Mouse (Mus musculus) ES-E14 (cell line): ENCODE measurements around the gene Gm5089. TPM values are rescaled to one million over a fixed set of nuclear protein-coding genes. Genes with fewer than 3 reads are reported as not detected.

Experiments
- DNase-seq: peaks from one replicate; pipeline ENCODE4 v3.0.0-alpha.2; 2013; ENCODE audit warnings: low read depth, low spot score
- H3K27ac ChIP-seq: 2 replicates; pipeline ENCODE4 v1.5.1; 2012; ENCODE audit warnings: low read depth, mild to moderate bottlenecking, low read length, moderate library complexity, mixed read lengths; ENCODE audit not compliant: poor library complexity, insufficient read depth, severe bottlenecking
- H3K36me3 ChIP-seq: 2 replicates; pipeline ENCODE4 v1.6.1; 2012; ENCODE audit warnings: mild to moderate bottlenecking, low read length, moderate library complexity, mixed read lengths; ENCODE audit not compliant: control insufficient read depth, poor library complexity, insufficient read depth, severe bottlenecking
- H3K4me1 ChIP-seq, 2 experiments: fragments of 150-350 bp in 1 of 2; sonication (generic) in 1 of 2; 2 replicates each; pipeline ENCODE4 v1.6.1; 2012; ENCODE audit warnings: low read length in 2 of 2, mild to moderate bottlenecking in 1 of 2, mixed read lengths in 1 of 2; ENCODE audit not compliant: control insufficient read depth in 2 of 2, insufficient read depth in 2 of 2, poor library complexity in 1 of 2
- H3K4me3 ChIP-seq, 2 experiments: fragments of 150-350 bp in 1 of 2; sonication (generic) in 1 of 2; 2 replicates each; pipeline ENCODE4 v1.5.1; 2012; ENCODE audit warnings: low read length in 2 of 2, low read depth in 1 of 2, mild to moderate bottlenecking in 1 of 2, mixed read lengths in 1 of 2; ENCODE audit not compliant: insufficient read depth in 1 of 2, poor library complexity in 1 of 2, severe bottlenecking in 1 of 2
- H3K9ac ChIP-seq: 2 replicates; pipeline ENCODE4 v1.6.1; 2012; ENCODE audit warnings: low read depth, mild to moderate bottlenecking, low read length, mixed read lengths; ENCODE audit not compliant: poor library complexity, insufficient read depth, severe bottlenecking
- H3K9me3 ChIP-seq: fragments of 150-350 bp; sonication (generic); 2 replicates; pipeline ENCODE4 v1.6.1; 2012; ENCODE audit warnings: low read depth, mild to moderate bottlenecking, low read length; ENCODE audit not compliant: control insufficient read depth, insufficient read depth
- CHD2 ChIP-seq: IDR thresholded peaks from 2 replicates; pipeline ENCODE4 v1.6.1; 2014; ENCODE audit warnings: mild to moderate bottlenecking, low read depth, low read length, inconsistent platforms
- HCFC1 ChIP-seq: IDR thresholded peaks from 2 replicates; pipeline ENCODE4 v1.6.1; 2012; ENCODE audit warnings: low read length, inconsistent platforms, borderline replicate concordance; ENCODE audit not compliant: insufficient read depth
- MAFK ChIP-seq: IDR thresholded peaks from 2 replicates; pipeline ENCODE4 v1.6.1; 2014; ENCODE audit warnings: mild to moderate bottlenecking, low read depth, low read length, inconsistent platforms; ENCODE audit not compliant: insufficient read depth
- ZC3H11A ChIP-seq: IDR thresholded peaks from 2 replicates; pipeline ENCODE4 v1.6.1; 2012; ENCODE audit warnings: low read depth, mild to moderate bottlenecking, inconsistent platforms, low read length, borderline replicate concordance
- ZNF384 ChIP-seq: IDR thresholded peaks from 2 replicates; pipeline ENCODE4 v1.6.1; 2012; ENCODE audit warnings: low read depth, low read length, inconsistent platforms
- in situ Hi-C, 2 experiments: fragments of 600-800 bp; cut with MboI; formaldehyde crosslinking; loops; one replicate each; pipeline ENCODE4 v1.15.1; 2025; ENCODE audit warnings: low sequenced_read_pairs in 2 of 2, inconsistent platforms in 1 of 2; ENCODE audit not compliant: unreplicated experiment in 2 of 2
- total RNA-seq: library from RNA; depleted of rRNA; stranded (reverse); fragments of 300-350 nt; gene quantifications from 2 replicates; pipeline ENCODE4 v1.2.3, GENCODE M21; 2012

The Gm5089 gene
- total RNA-seq, 1 experiment, result 0.31 TPM

GRCm38 (mm10) chr14:122484844-122485551, 34.1 kb upstream of the Gm5089 start:
- no peak overlapping the region for H3K4me3 ChIP-seq
- TF ChIP-seq MAFK (no peak), CHD2 (no peak), ZNF384 (no peak), ZC3H11A (no peak), HCFC1 (no peak)
- H3K9ac ChIP-seq, result no peak overlapping the region
- DNase-seq, result no peak
- H3K4me1 ChIP-seq, result peaks cover 0 to 8% of the 10 kb centered on the region in 2 experiments; a peak in 1 of 4 replicates
- H3K27ac ChIP-seq, result no peak overlapping the region
- H3K9me3 ChIP-seq, result no peaks in the 10 kb centered on the region
- H3K36me3 ChIP-seq, result no peaks in the 10 kb centered on the region
- in situ Hi-C loops, result no loop called here

DNA sequence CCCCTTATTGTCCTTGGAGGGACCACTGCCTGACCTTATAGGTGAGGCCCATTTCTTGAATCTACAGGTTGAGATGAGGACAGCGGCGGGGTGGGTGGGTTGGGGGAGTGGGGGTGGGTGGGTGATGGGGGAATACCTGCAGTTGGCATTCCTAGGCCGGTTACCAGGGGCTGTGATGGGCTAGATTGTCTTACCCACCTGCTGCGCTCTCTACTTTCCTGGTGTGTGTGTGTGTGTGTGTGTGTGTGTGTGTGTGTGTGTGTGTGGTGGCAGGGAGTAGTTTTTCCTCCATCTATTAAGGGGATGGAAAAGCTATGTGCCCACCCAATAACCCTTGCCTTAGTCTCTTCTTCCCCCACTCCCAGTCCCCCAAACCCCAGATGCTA, 33.5 kb upstream of the Gm5089 start:
- DNase-seq, result no peak
- in situ Hi-C loops, result no loop called here
- Histone ChIP-seq H3K27ac (no peak overlapping the region), H3K36me3 (no peaks in the 10 kb centered on the region), H3K9me3 (no peaks in the 10 kb centered on the region), H3K4me1 (peaks cover 0 to 8% of the 10 kb centered on the region in 2 experiments; a peak in 1 of 4 replicates), H3K4me3 (no peak overlapping the region), H3K9ac (no peak overlapping the region)
- no peak for TF ChIP-seq ZC3H11A

DNA sequence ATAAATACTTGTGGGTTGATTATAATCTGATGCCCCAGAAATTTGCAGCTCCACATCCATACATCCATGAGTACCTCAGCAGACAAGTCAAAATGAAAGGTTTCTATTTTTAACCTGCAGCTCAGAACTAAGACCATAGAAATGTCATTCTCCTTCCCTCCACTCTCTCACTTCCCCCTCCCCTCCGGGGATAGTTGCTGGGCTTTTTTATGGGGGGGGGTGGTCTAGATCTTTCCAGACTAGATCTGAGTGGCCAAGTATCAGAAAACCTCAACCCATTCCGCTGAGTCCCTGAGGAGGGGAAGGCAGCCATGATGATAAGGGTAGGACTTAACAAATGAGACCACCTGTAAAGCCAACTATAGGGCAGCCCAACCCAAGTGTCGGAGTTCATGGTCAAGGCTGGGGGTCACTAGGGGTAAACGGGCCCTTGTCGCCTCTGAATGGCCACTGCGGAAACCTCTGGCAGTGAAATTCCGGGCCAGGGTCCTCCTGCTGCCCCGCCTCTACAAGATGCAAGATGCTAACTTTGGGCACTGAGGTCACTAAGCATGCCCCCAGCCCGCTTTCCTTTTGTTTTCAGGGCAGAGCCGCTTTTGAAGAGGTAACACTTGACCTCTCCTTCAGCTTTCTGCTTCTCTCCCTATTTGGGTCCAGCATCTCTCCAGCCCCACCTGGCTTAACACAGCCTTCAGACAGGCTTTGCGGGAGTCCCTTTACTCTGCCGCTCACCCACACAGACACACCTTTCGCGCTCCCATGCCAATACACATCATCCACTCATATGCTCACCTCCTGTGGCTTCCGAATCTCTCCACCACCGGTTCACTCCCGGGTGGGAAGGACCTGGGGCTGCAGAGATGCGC, 32.9 kb upstream of the Gm5089 start:
- H3K27ac ChIP-seq, result no peak overlapping the region
- in situ Hi-C loops, result no loop called here
- DNase-seq, result no peak
- no peak for TF ChIP-seq ZC3H11A
- no peak for TF ChIP-seq ZNF384
- no peak for TF ChIP-seq CHD2
- no peak for TF ChIP-seq HCFC1
- no peak for TF ChIP-seq MAFK
- H3K36me3 ChIP-seq, result peaks cover 1% of the 10 kb centered on the region
- H3K4me1 ChIP-seq, result peaks cover 0 to 8% of the 10 kb centered on the region in 2 experiments; a peak in 1 of 4 replicates
- H3K4me3 ChIP-seq, result no peak overlapping the region
- no peak overlapping the region for H3K9ac ChIP-seq
- H3K9me3 ChIP-seq, result no peaks in the 10 kb centered on the region

DNA sequence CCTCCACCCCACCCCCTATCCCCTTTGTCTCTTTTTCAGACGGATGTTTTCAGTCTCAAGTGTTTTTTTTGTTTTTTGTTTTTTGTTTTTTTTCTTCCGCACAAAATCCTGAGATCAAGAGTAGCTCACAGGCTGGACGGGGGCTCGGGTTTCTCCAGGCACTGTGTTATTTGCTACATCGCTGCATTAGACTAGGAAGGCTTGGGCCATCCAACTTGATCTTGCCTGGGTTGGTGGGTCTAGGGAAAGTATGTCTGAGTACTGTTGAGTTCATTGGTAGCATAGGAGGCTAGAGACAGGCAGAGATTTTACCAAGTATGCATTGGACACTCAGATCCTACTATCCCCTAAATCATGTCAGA, 32.1 kb upstream of the Gm5089 start:
- no peak overlapping the region; a peak in 1 of 4 replicates for H3K4me3 ChIP-seq
- H3K36me3 ChIP-seq, result peaks cover 6% of the 10 kb centered on the region
- no peak for TF ChIP-seq ZC3H11A
- TF ChIP-seq HCFC1, result no peak
- H3K27ac ChIP-seq, result no peak overlapping the region
- no peak overlapping the region for H3K9ac ChIP-seq
- in situ Hi-C loops, result no loop called here
- no peaks in the 10 kb centered on the region for H3K9me3 ChIP-seq
- DNase-seq, result no peak
- peaks cover 0 to 8% of the 10 kb centered on the region in 2 experiments; a peak in 2 of 4 replicates for H3K4me1 ChIP-seq
